Mouse (Mus musculus) kidney, embryonic 15.5 days (tissue): ENCODE measurements at regions not wholly inside any gene's neighbourhood (a gene's known extent, or its start where the extent isn't known, plus 50 kb on each side); places are given as distances from the start of the nearest gene placed in this dataset.

Experiments
- ATAC-seq: fragments of 200-750 bp; cut with Nextera tagmentation; replicated peaks from 2 replicates; pipeline ENCODE4 v1.8.0; 2017; ENCODE audit warnings: moderate TSS enrichment; ENCODE audit not compliant: low FRiP score
- H3K27ac ChIP-seq: fragments of 300-500 bp; sonication (generic); 2 replicates; pipeline ENCODE4 v1.5.1; 2015; ENCODE audit warnings: mild to moderate bottlenecking, inconsistent platforms
- H3K27me3 ChIP-seq: fragments of 300-500 bp; sonication (generic); 2 replicates; pipeline ENCODE4 v1.6.1; 2015; ENCODE audit warnings: inconsistent platforms
- H3K36me3 ChIP-seq: fragments of 300-500 bp; sonication (generic); 2 replicates; pipeline ENCODE4 v1.6.1; 2015; ENCODE audit warnings: inconsistent platforms
- H3K4me1 ChIP-seq: fragments of 300-500 bp; sonication (generic); 2 replicates; pipeline ENCODE4 v1.6.1; 2015; ENCODE audit warnings: inconsistent platforms
- H3K4me2 ChIP-seq: fragments of 300-500 bp; sonication (generic); 2 replicates; pipeline ENCODE4 v1.6.1; 2015; ENCODE audit warnings: moderate library complexity, mild to moderate bottlenecking, inconsistent platforms
- H3K4me3 ChIP-seq: fragments of 300-500 bp; sonication (generic); replicated peaks from 2 replicates; pipeline ENCODE4 v1.5.1; 2015; ENCODE audit warnings: mild to moderate bottlenecking, inconsistent platforms
- H3K9ac ChIP-seq: fragments of 300-500 bp; sonication (generic); 2 replicates; pipeline ENCODE4 v1.6.1; 2015; ENCODE audit warnings: mild to moderate bottlenecking, inconsistent platforms
- H3K9me3 ChIP-seq: fragments of 300-500 bp; sonication (generic); replicated peaks from 2 replicates; pipeline ENCODE4 v1.6.1; 2016; ENCODE audit warnings: inconsistent platforms
- WGBS: fragments of 180-500 bp; shearing (Covaris S2); methylation state at CpG from one replicate; pipeline ENCODE4 v1.1.7; 2015; ENCODE audit warnings: mixed read lengths; 5-methylcytosine and 5-hydroxymethylcytosine counted together

GRCm38 (mm10) chr5:73948031-73948899 is 120.0 kb downstream of the Usp46 start:
- Histone ChIP-seq H3K4me2 (no peak overlapping the region), H3K4me1 (peaks cover 14% of the 10 kb centered on the region), H3K9me3 (no peaks in the 10 kb centered on the region), H3K9ac (no peak overlapping the region), H3K36me3 (no peaks in the 10 kb centered on the region), H3K27me3 (no peaks in the 10 kb centered on the region), H3K4me3 (no peak overlapping the region), H3K27ac (no peak overlapping the region)
- 87% methylated on average over 9 of the region's 9 CpGs for WGBS
- ATAC-seq: no peak
